Mouse (Mus musculus) ES-Bruce4 (cell line): ENCODE measurements at regions not wholly inside any gene's neighbourhood (a gene's known extent, or its start where the extent isn't known, plus 50 kb on each side); places are given as distances from the start of the nearest gene placed in this dataset.

Source experiments
- CTCF ChIP-seq: IDR thresholded peaks from one replicate; pipeline ENCODE4 v1.8.1; 2011; ENCODE audit warnings: low read depth, low read length
- POLR2A ChIP-seq: IDR thresholded peaks from one replicate; pipeline ENCODE4 v1.8.1; 2011; ENCODE audit warnings: low read length; ENCODE audit not compliant: insufficient read depth

DNA sequence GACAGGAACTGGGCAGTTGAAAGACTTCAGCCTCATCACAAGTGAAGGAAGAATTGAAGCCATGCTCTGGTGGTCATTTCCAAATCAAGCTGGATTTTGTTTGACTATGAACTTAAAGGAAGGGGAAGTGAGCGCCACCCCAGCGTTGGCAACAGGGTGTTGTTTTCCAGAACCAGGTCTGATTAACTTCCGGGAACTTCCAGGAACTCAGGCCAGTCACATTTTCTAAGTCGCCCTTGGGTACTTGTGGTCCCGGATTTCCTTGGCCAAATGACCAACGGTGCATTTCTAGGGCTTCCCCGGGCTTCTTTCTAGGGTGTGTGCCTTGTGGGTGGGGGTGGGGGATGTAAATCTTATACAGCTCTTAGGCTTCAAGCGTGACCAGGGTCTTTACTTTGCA lies 197.4 kb downstream of the Ets1 start:
- no peak for TF ChIP-seq CTCF
- no peak for TF ChIP-seq POLR2A
